Mouse (Mus musculus) spleen, adult 2 months (tissue): ENCODE data around the gene Iqcf5. TPM values are rescaled to one million over a fixed set of nuclear protein-coding genes. Genes with fewer than 3 reads are reported as not detected.

Experiments
- DNase-seq, 2 experiments: peaks; one replicate each; pipeline versions ENCODE4 v3.0.0 to v3.0.0-alpha.2; 2012 to 2021; ENCODE audit warnings: low spot score in 2 of 2, low read depth in 1 of 2
- H3K27ac ChIP-seq: fragments of 200-500 bp; 2 replicates; pipeline ENCODE4 v1.5.1; 2012; ENCODE audit warnings: low read length, inconsistent platforms; ENCODE audit not compliant: insufficient read depth
- H3K27me3 ChIP-seq: fragments of 200-500 bp; 2 replicates; pipeline ENCODE4 v1.6.1; 2012; ENCODE audit warnings: mild to moderate bottlenecking, moderate library complexity, low read length, inconsistent platforms; ENCODE audit not compliant: control insufficient read depth, insufficient read depth
- H3K36me3 ChIP-seq: fragments of 200-500 bp; 2 replicates; pipeline ENCODE4 v1.6.1; 2012; ENCODE audit warnings: mild to moderate bottlenecking, low read length, inconsistent platforms; ENCODE audit not compliant: control insufficient read depth, insufficient read depth
- H3K4me1 ChIP-seq: fragments of 200-500 bp; 2 replicates; pipeline ENCODE4 v1.6.1; 2011; ENCODE audit warnings: inconsistent platforms; ENCODE audit not compliant: control insufficient read depth, insufficient read depth, insufficient read length
- H3K4me3 ChIP-seq: fragments of 200-500 bp; 2 replicates; pipeline ENCODE4 v1.5.1; 2011; ENCODE audit warnings: mild to moderate bottlenecking, inconsistent platforms; ENCODE audit not compliant: insufficient read depth, insufficient read length; ENCODE audit errors: extremely low read depth
- CTCF ChIP-seq: fragments of 200-500 bp; IDR thresholded peaks from 2 replicates; pipeline ENCODE4 v1.5.1; 2011; ENCODE audit warnings: mild to moderate bottlenecking, inconsistent platforms; ENCODE audit not compliant: insufficient read depth, insufficient read length, insufficient replicate concordance; ENCODE audit errors: extremely low read depth
- POLR2A ChIP-seq: fragments of 200-500 bp; IDR thresholded peaks from 2 replicates; pipeline ENCODE4 v1.6.1; 2011; ENCODE audit warnings: low read depth, low read length, inconsistent platforms
- WGBS: fragments of 180-500 bp; shearing (Covaris S2); methylation state at CpG from one replicate; pipeline ENCODE4 v1.1.7; 2018; 5-methylcytosine and 5-hydroxymethylcytosine counted together
- polyA plus RNA-seq: library from polyadenylated mRNA; depleted of rRNA; stranded (reverse); fragments of >200 nt; gene quantifications from 2 replicates; pipeline ENCODE4 v1.2.3, GENCODE M21; 2012

Iqcf5 gene
- polyA plus RNA-seq, 1 experiment = not detected

DNA sequence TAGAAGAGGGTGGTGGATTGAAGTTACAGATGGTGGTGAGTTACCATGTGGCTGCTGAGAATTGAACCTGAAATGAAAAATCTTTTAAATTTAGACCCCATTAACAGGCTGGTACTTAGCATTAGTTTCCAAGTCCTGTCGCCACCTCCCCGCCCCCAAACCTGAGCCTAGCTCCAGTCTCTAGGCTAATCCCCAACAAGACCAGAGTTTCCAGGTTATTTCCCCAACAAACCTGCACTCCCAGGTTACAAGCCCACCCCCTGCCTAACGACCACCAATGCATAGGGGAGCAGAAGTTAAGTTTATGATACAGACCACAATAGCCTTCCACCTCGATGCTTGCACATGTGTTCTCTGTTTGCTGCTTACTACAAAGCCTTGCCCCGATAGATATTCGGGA is 807 bp upstream of the Iqcf5 start:
- Histone ChIP-seq H3K27ac (no peak overlapping the region), H3K27me3 (no peaks in the 10 kb centered on the region), H3K4me1 (no peaks in the 10 kb centered on the region), H3K36me3 (no peaks in the 10 kb centered on the region), H3K4me3 (no peak overlapping the region)
- 76% methylated on average over 6 of the region's 6 CpGs for WGBS
- no peak for TF ChIP-seq POLR2A
- TF ChIP-seq CTCF = no peak
- no peak for DNase-seq

DNA sequence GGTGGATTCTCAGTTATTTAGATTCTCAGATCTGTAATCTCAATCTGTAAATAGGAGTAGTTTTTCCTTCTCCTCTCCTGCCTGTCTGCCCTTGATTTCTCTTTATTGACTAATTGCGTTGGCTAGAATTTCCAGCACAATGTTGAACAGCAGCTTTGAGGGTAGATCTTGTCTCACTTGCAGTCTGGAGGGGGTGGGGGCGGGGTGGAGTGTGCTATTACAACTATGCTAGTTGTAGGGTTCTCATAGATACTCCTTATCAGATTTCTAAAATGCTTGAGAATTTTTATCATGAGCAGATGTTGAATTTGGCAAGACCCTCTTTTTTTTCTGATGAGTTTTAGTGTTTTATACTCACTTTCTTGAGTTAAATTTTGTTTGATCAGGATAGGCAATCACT is 5.1 kb downstream of the Iqcf5 start:
- no peaks in the 10 kb centered on the region for H3K4me1 ChIP-seq
- WGBS = 73% methylated on average over 2 of the region's 2 CpGs
- H3K4me3 ChIP-seq = no peak overlapping the region
- H3K27me3 ChIP-seq = no peaks in the 10 kb centered on the region
- no peak for DNase-seq
- H3K27ac ChIP-seq = no peak overlapping the region
- TF ChIP-seq POLR2A (no peak), CTCF (no peak)
- no peaks in the 10 kb centered on the region for H3K36me3 ChIP-seq

DNA sequence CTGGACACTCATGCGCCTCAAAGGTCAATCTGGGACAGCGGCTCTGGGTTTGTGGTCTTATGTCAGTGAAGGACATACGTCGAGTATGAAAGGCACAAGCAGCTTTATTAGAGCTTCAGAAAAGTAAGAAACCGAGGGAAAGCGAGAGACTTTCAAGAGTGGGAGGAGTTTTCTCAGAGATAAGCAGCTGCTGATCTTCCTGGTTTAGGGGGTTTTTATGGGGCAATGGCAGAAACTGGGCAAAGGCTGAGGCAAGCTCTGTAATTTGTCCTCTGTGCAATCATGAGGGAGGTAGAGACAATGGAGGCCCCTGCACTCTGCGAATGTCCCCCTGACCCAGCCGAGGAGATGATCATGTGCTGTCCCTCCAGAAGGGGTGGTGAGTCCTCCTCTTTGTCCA is 5.5 kb downstream of the Iqcf5 start:
- Histone ChIP-seq H3K27me3 (no peaks in the 10 kb centered on the region), H3K27ac (no peak overlapping the region), H3K4me1 (no peaks in the 10 kb centered on the region), H3K36me3 (no peaks in the 10 kb centered on the region), H3K4me3 (no peak overlapping the region)
- no peak for DNase-seq
- 69% methylated on average over 8 of the region's 8 CpGs for WGBS
- TF ChIP-seq CTCF = no peak
- no peak for TF ChIP-seq POLR2A

DNA sequence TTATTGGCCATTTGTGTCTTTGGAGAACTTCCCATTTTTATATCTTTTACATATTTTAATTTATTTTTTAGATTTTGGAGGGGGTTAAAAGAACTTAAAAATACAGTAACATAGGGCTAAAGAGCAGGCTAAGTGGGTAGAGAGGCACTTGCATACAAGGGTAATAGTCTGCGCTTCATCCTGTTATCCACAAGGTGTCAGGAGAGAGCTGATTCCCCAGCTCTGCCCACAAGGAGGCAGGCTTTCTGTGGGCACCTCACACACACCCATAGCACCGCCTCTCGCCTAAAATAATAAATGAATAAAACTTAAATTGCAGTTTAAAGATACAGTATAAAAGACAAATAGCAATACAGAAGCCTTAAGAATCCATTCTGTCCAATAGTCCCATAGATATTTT is 17.5 kb downstream of the Iqcf5 start:
- Histone ChIP-seq H3K36me3 (no peaks in the 10 kb centered on the region), H3K27me3 (no peaks in the 10 kb centered on the region; the same call in 1 of the 2 replicates), H3K27ac (no peak overlapping the region), H3K4me3 (no peak overlapping the region), H3K4me1 (no peaks in the 10 kb centered on the region)
- 15% methylated on average over 3 of the region's 3 CpGs for WGBS
- TF ChIP-seq POLR2A (no peak), CTCF (peak; percentile 76; the same call in 1 of the 2 replicates)
- peak in 1 of 2 experiments; percentile 15 for DNase-seq

DNA sequence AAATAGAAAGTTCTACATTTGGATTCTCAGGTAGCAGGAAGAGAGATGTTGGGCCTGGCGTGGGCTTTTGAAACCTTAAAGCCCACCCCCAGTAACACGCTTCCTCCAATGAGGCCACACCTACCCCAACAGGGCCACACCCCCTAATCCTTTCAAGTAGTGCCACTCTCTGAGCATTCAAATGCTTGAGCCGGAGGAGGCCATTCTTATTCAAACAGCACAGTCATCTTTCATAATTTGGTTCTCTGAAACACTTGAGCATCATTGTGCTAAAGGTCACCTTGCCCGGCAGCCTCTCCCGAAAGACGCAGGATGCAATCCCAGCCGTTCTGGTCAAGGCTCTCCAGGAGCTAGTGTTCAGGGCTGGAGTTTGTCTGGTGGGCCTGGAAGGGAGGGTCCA is 19.9 kb downstream of the Iqcf5 start:
- TF ChIP-seq CTCF (no peak), POLR2A (no peak)
- WGBS = 91% methylated on average over 7 of the region's 7 CpGs

DNA sequence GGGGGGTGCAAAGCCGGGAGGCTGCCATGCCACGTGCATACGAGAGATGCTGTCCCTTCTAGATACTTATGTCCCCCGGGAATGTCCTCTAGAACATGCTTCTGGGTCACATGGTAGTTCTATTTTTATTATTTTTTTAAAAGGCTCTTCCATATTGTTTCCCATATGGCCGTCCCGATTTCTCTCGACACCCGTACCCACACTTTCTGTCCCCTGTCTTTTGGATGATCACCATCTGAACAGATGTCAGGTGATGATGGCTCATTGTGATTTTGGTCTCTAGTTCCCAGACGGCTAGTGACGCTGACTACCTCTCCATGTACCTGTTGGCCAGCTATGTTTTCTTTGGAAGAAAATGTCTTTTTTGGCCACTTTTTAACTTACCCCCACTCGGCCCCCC is 20.6 kb downstream of the Iqcf5 start:
- Histone ChIP-seq H3K4me1 (no peaks in the 10 kb centered on the region), H3K4me3 (no peak overlapping the region), H3K27ac (no peak overlapping the region), H3K36me3 (no peaks in the 10 kb centered on the region), H3K27me3 (no peaks in the 10 kb centered on the region; the same call in 1 of the 2 replicates)
- WGBS = 92% methylated on average over 11 of the region's 11 CpGs
- TF ChIP-seq POLR2A (no peak), CTCF (no peak)
- DNase-seq = no peak

More for the DNA sequence above, 19.9 kb downstream of the Iqcf5 start:
- H3K27ac ChIP-seq = no peak overlapping the region
- no peaks in the 10 kb centered on the region for H3K4me1 ChIP-seq
- DNase-seq = no peak
- H3K27me3 ChIP-seq = no peaks in the 10 kb centered on the region; the same call in 1 of the 2 replicates
- H3K36me3 ChIP-seq = no peaks in the 10 kb centered on the region
- no peak overlapping the region for H3K4me3 ChIP-seq

DNA sequence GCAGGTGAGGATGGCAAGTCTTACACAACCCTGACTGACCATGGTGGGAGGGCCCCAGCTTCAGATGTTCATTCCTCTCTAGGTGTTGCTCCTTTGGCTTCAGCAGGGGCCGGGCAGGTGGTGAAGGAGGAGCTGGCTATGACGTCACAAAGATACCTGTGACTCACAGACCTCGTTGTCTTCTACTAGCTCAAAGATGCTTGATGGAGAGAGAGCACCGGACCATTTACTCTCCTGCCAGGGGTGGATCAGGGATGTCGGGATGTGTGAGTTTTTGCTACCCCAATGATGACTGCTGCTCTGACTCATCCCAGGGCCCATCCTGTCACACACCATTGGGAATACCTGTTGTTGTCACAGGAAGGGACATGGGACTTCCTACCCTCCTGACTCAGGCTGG is 47.2 kb downstream of the Iqcf5 start, which contains the start of gene Iqcf3:
Gene Iqcf3, minus strand, starts transcription at position 101 of the 400 bp plus-strand sequence.
- DNase-seq = no peak
- Histone ChIP-seq H3K36me3 (no peaks in the 10 kb centered on the region), H3K27me3 (no peaks in the 10 kb centered on the region), H3K4me1 (no peaks in the 10 kb centered on the region), H3K4me3 (no peak within 1 kb of the TSS), H3K27ac (no peak within 1 kb of the TSS)
- TF ChIP-seq CTCF = no peak
- TF ChIP-seq POLR2A = no peak
- 92% methylated on average over 5 of the region's 5 CpGs for WGBS

DNA sequence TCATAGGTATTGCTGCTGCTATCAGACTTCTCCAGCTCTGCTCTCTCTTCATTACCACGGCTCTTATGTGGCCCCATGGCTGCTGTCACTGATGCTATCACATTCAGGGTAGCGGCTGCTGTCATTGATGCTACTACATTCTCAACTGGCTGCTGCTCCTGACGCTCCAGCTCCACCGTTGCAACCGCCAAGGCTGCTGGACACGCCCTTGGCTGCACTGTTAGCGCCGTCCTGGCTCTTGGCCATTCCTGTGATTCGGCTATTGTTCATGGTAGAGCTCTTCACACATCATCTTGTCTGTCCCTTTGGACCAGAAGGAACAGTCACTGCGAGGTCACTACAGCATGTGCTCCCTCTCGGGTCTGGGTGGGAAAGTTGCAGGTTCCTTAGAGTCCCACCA is 47.9 kb downstream of the Iqcf5 start:
- TF ChIP-seq CTCF (no peak), POLR2A (no peak)

More for the DNA sequence above, 47.9 kb downstream of the Iqcf5 start:
- Histone ChIP-seq H3K27me3 (no peaks in the 10 kb centered on the region), H3K36me3 (no peaks in the 10 kb centered on the region), H3K4me3 (no peak overlapping the region), H3K27ac (no peak overlapping the region), H3K4me1 (no peaks in the 10 kb centered on the region)
- DNase-seq = no peak
- 91% methylated on average over 11 of the region's 11 CpGs for WGBS
